Mouse (Mus musculus): ENCODE measurements around the gene Tgm7.
A peak's percentile ranks its signal among the peaks of the same experiment; 100 is the strongest.
"Not testable (repeated sequence)": the region's sequence is repeated elsewhere in the genome, so short reads cannot be mapped to it uniquely, and the experiment has no call there.

The Tgm7 gene

GRCm38 (mm10) chr2:121109695-121110094 lies at the start of gene Tgm7:
Gene Tgm7, minus strand, starts transcription at chr2:121109795.
- no peak for DNase-seq

- DNase-seq: no peak
Observed at GRCm38 (mm10) chr2:121153100-121153499, 43.5 kb upstream of the Tgm7 start.

GRCm38 (mm10) chr2:121149679-121150078 lies 40.1 kb upstream of the Tgm7 start:
- DNase-seq: no peak

- DNase-seq: no peak
Observed at GRCm38 (mm10) chr2:121142415-121142814, 32.8 kb upstream of the Tgm7 start.

GRCm38 (mm10) chr2:121141216-121142035 lies 31.8 kb upstream of the Tgm7 start:
- DNase-seq: no peak

GRCm38 (mm10) chr2:121140018-121140882 lies 30.7 kb upstream of the Tgm7 start, which contains the start of the genes Adal and Lcmt2:
Gene Adal, plus strand, starts transcription at chr2:121140428.
Gene Lcmt2, minus strand, starts transcription at chr2:121140653.
- DNase-seq: peak; percentile 94

- no peak for DNase-seq
Observed at GRCm38 (mm10) chr2:121139266-121140017, 29.8 kb upstream of the Tgm7 start.

- no peak for DNase-seq
Observed at GRCm38 (mm10) chr2:121137371-121137770, 27.8 kb upstream of the Tgm7 start.

GRCm38 (mm10) chr2:121132822-121133221 lies 23.2 kb upstream of the Tgm7 start:
- DNase-seq: no peak

GRCm38 (mm10) chr2:121128865-121129620 lies 19.4 kb upstream of the Tgm7 start:
- no peak for DNase-seq

- no peak for DNase-seq
Observed at GRCm38 (mm10) chr2:121127536-121127935, 17.9 kb upstream of the Tgm7 start.

- not testable (repeated sequence) for DNase-seq
Observed at GRCm38 (mm10) chr2:121126302-121126701, 16.7 kb upstream of the Tgm7 start.

- no peak for DNase-seq
Observed at GRCm38 (mm10) chr2:121119260-121119659, 9.7 kb upstream of the Tgm7 start.

GRCm38 (mm10) chr2:121115418-121115817 lies 5.8 kb upstream of the Tgm7 start:
- DNase-seq: no peak

GRCm38 (mm10) chr2:121105940-121106339 lies 3.7 kb downstream of the Tgm7 start:
- no peak for DNase-seq

GRCm38 (mm10) chr2:121102051-121102450 lies 7.5 kb downstream of the Tgm7 start:
- DNase-seq: peak; percentile 78

GRCm38 (mm10) chr2:121089751-121090150 lies 19.8 kb downstream of the Tgm7 start:
- no peak for DNase-seq

GRCm38 (mm10) chr2:121088507-121088906 lies 21.1 kb downstream of the Tgm7 start:
- no peak for DNase-seq

GRCm38 (mm10) chr2:121085480-121086185 lies 24.0 kb downstream of the Tgm7 start, which contains the start of gene Tgm5:
Gene Tgm5, minus strand, starts transcription at chr2:121085841.
- DNase-seq: no peak

GRCm38 (mm10) chr2:121082626-121083025 lies 27.0 kb downstream of the Tgm7 start:
- no peak for DNase-seq

- no peak for DNase-seq
Observed at GRCm38 (mm10) chr2:121074747-121075146, 34.8 kb downstream of the Tgm7 start.

Measured in embryo, embryonic 11 days (tissue).